Mouse (Mus musculus) CD8-positive naive resting alpha-beta T cell, adult 57 days (primary cell): ENCODE results near the gene Psmc2. TPM values are rescaled to one million over a fixed set of nuclear protein-coding genes. Genes with fewer than 3 reads are reported as not detected.

Experiments
- total RNA-seq: library from RNA; stranded (reverse); gene quantifications from one replicate; pipeline ENCODE4 v1.2.4, GENCODE M21; 2023

Gene Psmc2
- total RNA-seq: 65.0 TPM

GRCm38 (mm10) chr5:21785053-21785452 is at the start of gene Psmc2, which contains the start of gene Dnajc2:
Gene Psmc2 (plus strand): TSS chr5:21785283.
Gene Dnajc2 (minus strand): TSS chr5:21785251.

GRCm38 (mm10) chr5:21736956-21737585 is 48.0 kb upstream of the Psmc2 start, which contains the start of gene Pmpcb:
Gene Pmpcb (plus strand): TSS chr5:21737141.

Other genes with a start within 250 kb of the Psmc2 start
- not detected for gene Lrrc17, start 241.7 kb upstream of the Psmc2 start, total RNA-seq
- gene Fbxl13, start 139.6 kb upstream of the Psmc2 start, total RNA-seq: not detected
- gene Armc10, start 139.5 kb upstream of the Psmc2 start, total RNA-seq: 36.9 TPM
- 1.7 TPM for gene Napepld, start 83.9 kb upstream of the Psmc2 start, total RNA-seq
- 72.9 TPM for gene Pmpcb, start 48.1 kb upstream of the Psmc2 start, total RNA-seq
- 53.0 TPM for gene Dnajc2, start within 50 bp of the Psmc2 start, total RNA-seq
- gene Slc26a5, start 80.3 kb downstream of the Psmc2 start, total RNA-seq: not detected